Mouse (Mus musculus): ENCODE measurements around the gene Phf21a.

Phf21a gene

GRCm38 (mm10) chr2:92092817-92093216, at the start of gene Phf21a:
Phf21a (plus strand) TSS chr2:92093117.
- ChIA-PET POLR2A (interaction anchor here in 1 of 4 experiments (1.3 kb wide), 1 partner anchor 252 kb away, joined by 6 read pairs; no protein-coding TSS in a partner anchor), CTCF (interaction anchor here in 2 of 4 experiments (0.6 kb wide), 2 partner anchors 85 to 716 kb away, joined by 3 to 12 read pairs; no protein-coding TSS in a partner anchor)

- ChIA-PET CTCF (no interaction called here), POLR2A (interaction anchor here in 2 of 4 experiments (0.8 to 1.8 kb wide), 3 partner anchors 12 to 24 kb away, joined by 3 to 4 read pairs (median 4); no protein-coding TSS in a partner anchor)
Measured at GRCm38 (mm10) chr2:92043285-92043684, 49.6 kb upstream of the Phf21a start.

- ChIA-PET CTCF (interaction anchor here in 1 of 4 experiments (1.2 kb wide), 1 partner anchor 24 kb away, joined by 5 read pairs; no protein-coding TSS in a partner anchor), POLR2A (no interaction called here)
Measured at GRCm38 (mm10) chr2:92047601-92048000, 45.3 kb upstream of the Phf21a start.

- ChIA-PET CTCF (interaction anchor here in 1 of 4 experiments (1.2 kb wide), 1 partner anchor 25 kb away, joined by 5 read pairs; no protein-coding TSS in a partner anchor), POLR2A (interaction anchor here in 2 of 4 experiments (0.5 to 0.6 kb wide), 2 partner anchors 64 to 548 kb away, joined by 4 to 6 read pairs; no protein-coding TSS in a partner anchor)
Measured at GRCm38 (mm10) chr2:92048034-92048690, 44.8 kb upstream of the Phf21a start.

- POLR2A ChIA-PET = interaction anchor here in 1 of 4 experiments (0.6 to 1.4 kb wide), 3 partner anchors 26 to 936 kb away, joined by 3 read pairs; no protein-coding TSS in a partner anchor
- CTCF ChIA-PET = no interaction called here
Measured at GRCm38 (mm10) chr2:92052188-92052587, 40.7 kb upstream of the Phf21a start.

GRCm38 (mm10) chr2:92052754-92053153, 40.2 kb upstream of the Phf21a start:
- ChIA-PET CTCF (interaction anchor here in 3 of 4 experiments (0.6 to 1.4 kb wide), 3 partner anchors 29 to 119 kb away, joined by 3 to 4 read pairs (median 3); no protein-coding TSS in a partner anchor), POLR2A (interaction anchor here in 1 of 4 experiments (1.0 kb wide), 1 partner anchor 13 kb away, joined by 8 read pairs; no protein-coding TSS in a partner anchor)

- ChIA-PET POLR2A (interaction anchor here in 3 of 4 experiments (0.5 to 4.3 kb wide), 70 partner anchors 10 to 1138 kb away, joined by 3 to 38 read pairs (median 4); partner anchors contain the start of genes Creb3l1 (in 3 of the 3), Large2 (in 3 of the 3), Mdk (in 3 of the 3) and Ambra1 (in 1 of the 3)), CTCF (interaction anchor here (0.6 to 2.8 kb wide), 23 partner anchors 29 to 370 kb away, joined by 3 to 13 read pairs (median 4); partner anchors contain the start of genes Mdk (in 2 of the 4) and Creb3l1 (in 1 of the 4))
Measured at GRCm38 (mm10) chr2:92055101-92055813, 37.7 kb upstream of the Phf21a start.

- POLR2A ChIA-PET = interaction anchor here in 3 of 4 experiments (0.5 to 4.3 kb wide), 74 partner anchors 10 to 1730 kb away, joined by 3 to 38 read pairs (median 4); partner anchors contain the start of genes Creb3l1 (in 3 of the 3), Large2 (in 3 of the 3), Mdk (in 3 of the 3) and Ambra1 (in 1 of the 3)
- CTCF ChIA-PET = interaction anchor here (0.6 to 2.8 kb wide), 26 partner anchors 29 to 369 kb away, joined by 3 to 13 read pairs (median 4); partner anchors contain the start of genes Mdk (in 2 of the 4), Chrm4 (in 1 of the 4) and Creb3l1 (in 1 of the 4)
Measured at GRCm38 (mm10) chr2:92055831-92056236, 37.1 kb upstream of the Phf21a start.

- ChIA-PET POLR2A (interaction anchor here in 3 of 4 experiments (0.7 to 4.3 kb wide), 19 partner anchors 14 to 319 kb away, joined by 3 to 38 read pairs (median 6); partner anchors contain the start of genes Creb3l1 (in 2 of the 3), Large2 (in 1 of the 3) and Mdk (in 1 of the 3)), CTCF (interaction anchor here (0.6 to 2.8 kb wide), 17 partner anchors 12 to 142 kb away, joined by 3 to 13 read pairs (median 9); partner anchors contain the start of genes Chrm4 (in 1 of the 4), Creb3l1 (in 1 of the 4) and Mdk (in 1 of the 4))
Measured at GRCm38 (mm10) chr2:92056760-92057159, 36.2 kb upstream of the Phf21a start.

- CTCF ChIA-PET = interaction anchor here in 2 of 4 experiments (0.8 to 1.7 kb wide), 6 partner anchors 35 to 137 kb away, joined by 3 to 4 read pairs (median 3); no protein-coding TSS in a partner anchor
- POLR2A ChIA-PET = interaction anchor here in 2 of 4 experiments (1.3 to 4.3 kb wide), 5 partner anchors 9 to 124 kb away, joined by 3 to 38 read pairs (median 6); no protein-coding TSS in a partner anchor
Measured at GRCm38 (mm10) chr2:92058469-92058868, 34.4 kb upstream of the Phf21a start.

GRCm38 (mm10) chr2:92058936-92059335, 34.0 kb upstream of the Phf21a start:
- ChIA-PET POLR2A (interaction anchor here in 3 of 4 experiments (0.6 to 2.0 kb wide), 6 partner anchors 9 to 124 kb away, joined by 3 to 15 read pairs (median 4); no protein-coding TSS in a partner anchor), CTCF (interaction anchor here in 3 of 4 experiments (0.8 to 1.7 kb wide), 6 partner anchors 51 to 137 kb away, joined by 3 to 4 read pairs (median 3); no protein-coding TSS in a partner anchor)

GRCm38 (mm10) chr2:92059481-92060220, 33.3 kb upstream of the Phf21a start:
- POLR2A ChIA-PET = interaction anchor here in 3 of 4 experiments (0.6 to 2.0 kb wide), 10 partner anchors 10 to 339 kb away, joined by 3 to 15 read pairs (median 3); no protein-coding TSS in a partner anchor
- CTCF ChIA-PET = interaction anchor here in 3 of 4 experiments (0.6 to 1.7 kb wide), 10 partner anchors 51 to 1540 kb away, joined by 3 to 5 read pairs (median 4); no protein-coding TSS in a partner anchor

- ChIA-PET POLR2A (interaction anchor here in 3 of 4 experiments (0.6 to 1.9 kb wide), 6 partner anchors 18 to 338 kb away, joined by 3 to 6 read pairs (median 3); no protein-coding TSS in a partner anchor), CTCF (interaction anchor here in 3 of 4 experiments (0.6 to 1.7 kb wide), 7 partner anchors 52 to 1540 kb away, joined by 3 to 5 read pairs (median 4); no protein-coding TSS in a partner anchor)
Measured at GRCm38 (mm10) chr2:92060291-92060690, 32.6 kb upstream of the Phf21a start.

- ChIA-PET POLR2A (no interaction called here), CTCF (no interaction called here)
Measured at GRCm38 (mm10) chr2:92061337-92061736, 31.6 kb upstream of the Phf21a start.

GRCm38 (mm10) chr2:92063106-92063505, 29.8 kb upstream of the Phf21a start:
- CTCF ChIA-PET = no interaction called here
- POLR2A ChIA-PET = no interaction called here

- POLR2A ChIA-PET = interaction anchor here in 3 of 4 experiments (0.6 to 1.8 kb wide), 6 partner anchors 9 to 103 kb away, joined by 3 to 8 read pairs (median 4); no protein-coding TSS in a partner anchor
- CTCF ChIA-PET = interaction anchor here in 1 of 4 experiments (1.2 kb wide), 1 partner anchor 58 kb away, joined by 3 read pairs; no protein-coding TSS in a partner anchor
Measured at GRCm38 (mm10) chr2:92065269-92065888, 27.5 kb upstream of the Phf21a start.
